Mouse (Mus musculus): Measurements from ENCODE around the gene Paip2b. TPM values are rescaled to one million over a fixed set of nuclear protein-coding genes. Genes with fewer than 3 reads are reported as not detected.

The Paip2b gene
- total and polyA plus RNA-seq, 3 experiments = 18.4 to 21.0 TPM; not detected in 1

DNA sequence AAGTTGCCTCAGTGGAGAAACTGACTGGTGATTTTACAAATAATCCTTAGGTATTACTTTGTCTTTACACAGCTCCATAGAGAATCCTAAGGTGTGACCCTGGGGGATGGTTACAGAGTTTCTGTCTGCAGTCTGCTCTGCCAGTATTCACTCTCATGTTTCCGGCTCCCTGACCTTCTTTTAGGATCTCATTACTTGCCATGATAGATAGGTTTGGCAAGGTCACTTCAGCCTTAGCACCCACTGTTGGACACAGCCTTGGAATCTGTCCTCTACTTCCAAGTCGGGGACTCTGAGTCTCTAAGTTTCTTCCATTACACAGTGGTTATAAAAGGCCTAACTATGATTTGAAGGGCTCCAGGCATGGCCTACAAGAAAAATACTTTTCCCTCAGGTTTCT is 17.9 kb upstream of the Paip2b start:
- H3K4me3 ChIP-seq (ENCODE audit: control insufficient read depth in 1 of 2, insufficient read depth in 1 of 2, low read depth in 2 of 2, low read length in 2 of 2) = no peak overlapping the region
- peaks cover 0 to 2% of the 10 kb centered on the region in 2 experiments; a peak in 2 of 4 replicates for H3K36me3 ChIP-seq (ENCODE audit: control insufficient read depth in 1 of 2, insufficient read depth in 2 of 2, low read length in 2 of 2)
- no peak for DNase-seq (ENCODE audit: low read depth, low spot score)
- no peaks in the 10 kb centered on the region for H3K79me2 ChIP-seq (ENCODE audit: control insufficient read depth, insufficient read depth, low read length, poor library complexity)
- no peak for TF ChIP-seq TCF12 (IDR thresholded peaks at IDR 0.05; ENCODE audit: low read depth, low read length)
- TF ChIP-seq MYB (IDR thresholded peaks at IDR 0.05; ENCODE audit: low read depth, low read length) = no peak
- TF ChIP-seq MAFK (IDR thresholded peaks at IDR 0.05; ENCODE audit: borderline replicate concordance, low read depth, low read length) = no peak
- TF ChIP-seq NRF1 (IDR thresholded peaks at IDR 0.05; ENCODE audit: insufficient read depth, low read depth, low read length, poor library complexity, severe bottlenecking) = no peak
- no peak for TF ChIP-seq POLR2AphosphoS5 (IDR thresholded peaks at IDR 0.05; ENCODE audit: borderline replicate concordance, low read depth, low read length)
- TF ChIP-seq RAD21 (IDR thresholded peaks at IDR 0.05; ENCODE audit: low read depth, low read length) = no peak
- TF ChIP-seq KAT2A (conservative IDR thresholded peaks at IDR 0.05; ENCODE audit: low read depth, low read length) = no peak
- peaks cover 0 to 4% of the 10 kb centered on the region in 2 experiments; a peak in 1 of 4 replicates for H3K4me1 ChIP-seq (ENCODE audit: control insufficient read depth in 1 of 2, insufficient read depth in 2 of 2, low read length in 2 of 2)
- no peaks in the 10 kb centered on the region for H3K9me3 ChIP-seq (replicated peaks; ENCODE audit: insufficient read depth, low read length)
- no peak overlapping the region for H3K27ac ChIP-seq (ENCODE audit: control insufficient read depth, low read depth, low read length)
- no peak overlapping the region for H3K9ac ChIP-seq (ENCODE audit: control insufficient read depth, low read depth, low read length, poor library complexity, severe bottlenecking)
- no peaks in the 10 kb centered on the region for H3K27me3 ChIP-seq (ENCODE audit: control insufficient read depth in 1 of 2, insufficient read depth in 2 of 2, low read length in 2 of 2)

DNA sequence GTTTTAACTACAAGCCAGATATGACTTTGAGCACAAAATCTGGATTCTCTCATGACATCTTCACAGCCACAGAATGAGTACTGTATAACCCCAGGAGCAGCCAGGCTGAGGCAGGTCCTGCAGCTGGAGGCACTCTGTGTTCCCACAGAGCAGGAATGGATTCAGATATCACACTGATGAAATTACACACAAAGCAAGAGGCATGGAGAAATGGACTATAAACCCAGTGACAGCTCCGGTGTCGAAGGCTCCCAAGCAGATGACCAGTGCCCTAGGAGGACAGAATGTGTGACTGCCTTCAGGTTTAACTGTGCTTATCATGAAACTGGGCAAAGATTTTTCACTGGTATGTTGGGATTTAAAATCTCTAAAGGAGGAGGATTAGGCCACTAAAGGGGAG is 14.6 kb upstream of the Paip2b start:
- no peak for DNase-seq (ENCODE audit: low read depth, low spot score)
- no peaks in the 10 kb centered on the region for H3K9me3 ChIP-seq (replicated peaks; ENCODE audit: insufficient read depth, low read length)
- H3K27ac ChIP-seq (ENCODE audit: control insufficient read depth, low read depth, low read length) = no peak overlapping the region
- H3K4me1 ChIP-seq (ENCODE audit: control insufficient read depth in 1 of 2, insufficient read depth in 2 of 2, low read length in 2 of 2) = peaks cover 0 to 4% of the 10 kb centered on the region in 2 experiments; a peak in 1 of 4 replicates
- H3K9ac ChIP-seq (ENCODE audit: control insufficient read depth, low read depth, low read length, poor library complexity, severe bottlenecking) = no peak overlapping the region
- no peaks in the 10 kb centered on the region for H3K79me2 ChIP-seq (ENCODE audit: control insufficient read depth, insufficient read depth, low read length, poor library complexity)
- peaks cover 0 to 2% of the 10 kb centered on the region in 2 experiments; a peak in 2 of 4 replicates for H3K36me3 ChIP-seq (ENCODE audit: control insufficient read depth in 1 of 2, insufficient read depth in 2 of 2, low read length in 2 of 2)
- H3K27me3 ChIP-seq (ENCODE audit: control insufficient read depth in 1 of 2, insufficient read depth in 2 of 2, low read length in 2 of 2) = no peaks in the 10 kb centered on the region
- H3K4me3 ChIP-seq (ENCODE audit: control insufficient read depth in 1 of 2, insufficient read depth in 1 of 2, low read depth in 2 of 2, low read length in 2 of 2) = no peak overlapping the region
- no peak for TF ChIP-seq SMC3 (IDR thresholded peaks at IDR 0.05; ENCODE audit: low read depth, low read length)
- no peak for TF ChIP-seq RAD21 (IDR thresholded peaks at IDR 0.05; ENCODE audit: low read depth, low read length)
- TF ChIP-seq EP300 (IDR thresholded peaks at IDR 0.05; ENCODE audit: low read depth in 1 of 2, low read length in 2 of 2) = no peak
- no peak for TF ChIP-seq RCOR1 (IDR thresholded peaks at IDR 0.05; ENCODE audit: low read depth, low read length)
- no peak for TF ChIP-seq SIN3A (IDR thresholded peaks at IDR 0.05; ENCODE audit: low read length)

DNA sequence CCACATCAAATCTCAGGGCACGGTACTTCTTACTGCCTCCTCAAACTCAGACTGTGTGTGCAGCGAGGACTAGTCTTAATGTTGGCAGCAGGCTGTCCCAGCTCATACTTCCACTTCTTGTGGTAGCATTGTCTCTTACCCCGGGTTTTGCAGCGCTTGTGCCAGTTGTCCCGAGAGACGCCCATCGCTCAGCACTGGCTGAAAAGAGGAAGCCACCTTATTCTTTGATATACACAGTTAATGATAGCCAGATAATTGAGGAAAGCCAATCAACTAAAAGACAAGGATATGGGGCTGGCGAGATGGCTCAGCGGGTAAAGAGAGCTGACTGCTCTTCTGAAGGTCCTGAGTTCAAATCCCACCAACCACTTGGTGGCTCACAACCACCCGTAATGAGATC is 13.4 kb upstream of the Paip2b start:
- Histone ChIP-seq H3K27me3 (ENCODE audit: control insufficient read depth in 1 of 2, insufficient read depth in 2 of 2, low read length in 2 of 2) (no peaks in the 10 kb centered on the region; a peak in 2 of 4 replicates), H3K9me3 (replicated peaks; ENCODE audit: insufficient read depth, low read length) (no peaks in the 10 kb centered on the region), H3K4me3 (ENCODE audit: control insufficient read depth in 1 of 2, insufficient read depth in 1 of 2, low read depth in 2 of 2, low read length in 2 of 2) (no peak overlapping the region), H3K36me3 (ENCODE audit: control insufficient read depth in 1 of 2, insufficient read depth in 2 of 2, low read length in 2 of 2) (peaks cover 0 to 2% of the 10 kb centered on the region in 2 experiments; a peak in 2 of 4 replicates), H3K79me2 (ENCODE audit: control insufficient read depth, insufficient read depth, low read length, poor library complexity) (no peaks in the 10 kb centered on the region), H3K4me1 (ENCODE audit: control insufficient read depth in 1 of 2, insufficient read depth in 2 of 2, low read length in 2 of 2) (peaks cover 0 to 4% of the 10 kb centered on the region in 2 experiments; a peak in 1 of 4 replicates), H3K9ac (ENCODE audit: control insufficient read depth, low read depth, low read length, poor library complexity, severe bottlenecking) (no peak overlapping the region), H3K27ac (ENCODE audit: control insufficient read depth, low read depth, low read length) (no peak overlapping the region)
- TF ChIP-seq GABPA (IDR thresholded peaks at IDR 0.05; ENCODE audit: low read depth, low read length) (no peak), TBP (IDR thresholded peaks at IDR 0.05; ENCODE audit: low read depth, low read length) (peak; percentile 99), USF2 (IDR thresholded peaks at IDR 0.05; ENCODE audit: borderline replicate concordance in 1 of 2, insufficient read depth in 1 of 2, low read depth in 1 of 2, low read length in 2 of 2) (no peak), TCF12 (IDR thresholded peaks at IDR 0.05; ENCODE audit: low read depth, low read length) (no peak), POLR2AphosphoS2 (IDR thresholded peaks at IDR 0.05; ENCODE audit: low read length) (no peak), RAD21 (IDR thresholded peaks at IDR 0.05; ENCODE audit: low read depth, low read length) (no peak), GATA1 (IDR thresholded peaks at IDR 0.05; ENCODE audit: low read depth, low read length) (peak; percentile 51; the same call in 1 of the 2 replicates), MYC (IDR thresholded peaks at IDR 0.05; ENCODE audit: low read depth, low read length) (no peak), MAX (IDR thresholded peaks at IDR 0.05; ENCODE audit: low read length) (no peak), MEF2A (IDR thresholded peaks at IDR 0.05; ENCODE audit: extremely low read depth, insufficient replicate concordance, low read depth, low read length, poor library complexity, severe bottlenecking) (no peak), MAFK (IDR thresholded peaks at IDR 0.05; ENCODE audit: borderline replicate concordance, low read depth, low read length) (no peak), POLR2AphosphoS5 (IDR thresholded peaks at IDR 0.05; ENCODE audit: borderline replicate concordance, low read depth, low read length) (no peak), MYB (IDR thresholded peaks at IDR 0.05; ENCODE audit: low read depth, low read length) (no peak), POLR2A (IDR thresholded peaks at IDR 0.05; ENCODE audit: control insufficient read depth in 1 of 2, insufficient read depth in 1 of 2, low read depth in 1 of 2, low read length in 2 of 2, poor library complexity in 1 of 2) (no peak), ETS1 (IDR thresholded peaks at IDR 0.05; ENCODE audit: low read depth, low read length) (no peak), EP300 (IDR thresholded peaks at IDR 0.05; ENCODE audit: low read depth in 1 of 2, low read length in 2 of 2) (no peak)
- peak; percentile 85 for DNase-seq (ENCODE audit: low read depth, low spot score)

Data from MEL (cell line).